In genomic region chr8:83271172-83271571, GRCm38 (mm10) we compare ENCODE assay signal across 29 mouse cellular contexts. TPM values are rescaled to one million over a fixed set of nuclear protein-coding genes. Genes with fewer than 3 reads are reported as not detected.
"Had no signal": no experiment of that assay in that cellular context is flagged by ENCODE, and none has a peak within 500 bp of the region (broad histone marks: within the 10 kb centered on the region; RNA-seq: fewer than 3 reads in every experiment).

No protein-coding gene starts in this region.

- ATAC-seq: intestine, embryonic 16.5 days had no signal

- H3K4me3 ChIP-seq: liver, embryonic 13.5 days; myocyte; neural tube, embryonic 13.5 days had no signal

- DNase-seq: kidney, adult 18-20 months; kidney, adult 9 months; kidney, postnatal 14 days; kidney, postnatal 4 days; left cerebral cortex, postnatal 4 days; liver, embryonic 13.5 days; lung, adult 2 months; lung, postnatal 14 days; lung, postnatal 4 days; right cerebral cortex, adult 18-20 months; right cerebral cortex, postnatal 14 days; right cerebral cortex, postnatal 4 days; thymus, adult 2 months; thymus, postnatal 25 days had no signal

- H3K36me3 ChIP-seq: liver, embryonic 13.5 days had no signal

- H3K4me1 ChIP-seq: liver, embryonic 13.5 days; neural tube, embryonic 13.5 days had no signal

- H3K9ac ChIP-seq: liver, embryonic 13.5 days; neural tube, embryonic 13.5 days had no signal

- H3K4me2 ChIP-seq: liver, embryonic 13.5 days; midbrain, embryonic 11.5 days; neural tube, embryonic 13.5 days had no signal

- H3K9me3 ChIP-seq: liver, embryonic 13.5 days; neural tube, embryonic 13.5 days had no signal

- H3K27me3 ChIP-seq: liver, embryonic 13.5 days; neural tube, embryonic 13.5 days had no signal

- H3K27ac ChIP-seq: liver, embryonic 13.5 days; neural tube, embryonic 13.5 days; stomach, postnatal 0 days had no signal

RNA-seq across cellular contexts. Expression of gene Ucp1, which starts 19.0 kb away (rescaled TPM):
- total RNA-seq: layer of hippocampus, adult 18-20 months; left cerebral cortex, adult 8-10 months; left cerebral cortex, postnatal 14 days; left cerebral cortex, postnatal 4 days; megakaryocyte progenitor cell, adult 5-6 weeks; monocyte, adult 5-6 weeks had no signal
- polyA plus RNA-seq: intestine, embryonic 16.5 days; kidney, embryonic 16.5 days; liver, adult 2 months; liver, embryonic 13.5 days; liver, embryonic 16.5 days; lung, embryonic 16.5 days; myocyte; stomach, embryonic 14.5 days; stomach, postnatal 0 days had no signal
